Mouse (Mus musculus) kidney, postnatal 25 days (tissue): ENCODE measurements at regions not wholly inside any gene's neighbourhood (a gene's known extent, or its start where the extent isn't known, plus 50 kb on each side); places are given as distances from the start of the nearest gene placed in this dataset.
A peak's percentile ranks its signal among the peaks of the same experiment; 100 is the strongest.

ENCODE experiments used
- DNase-seq, 2 experiments: peaks; one replicate each; pipeline ENCODE4 v3.0.0; 2021; ENCODE audit warnings: mixed read lengths in 2 of 2

DNA sequence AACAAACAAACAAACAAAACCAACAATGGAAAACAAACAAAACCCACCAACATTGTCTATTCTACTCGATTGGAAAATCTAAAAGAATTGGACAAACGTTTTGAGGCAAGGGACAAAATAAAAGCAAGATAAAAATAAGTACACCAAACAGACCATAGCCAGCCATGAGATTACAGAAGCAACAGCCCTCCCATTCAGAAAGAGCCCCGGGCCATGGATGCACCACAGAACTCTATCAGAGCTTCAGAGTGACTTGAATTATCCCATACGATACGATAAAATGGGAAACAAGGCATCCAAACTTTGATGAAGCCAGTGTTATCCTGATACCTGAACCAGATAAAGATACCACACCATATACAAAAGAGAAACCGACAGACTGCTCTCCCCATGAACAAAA is 68.7 kb downstream of the Npepl1 start:
- no peak for DNase-seq

DNA sequence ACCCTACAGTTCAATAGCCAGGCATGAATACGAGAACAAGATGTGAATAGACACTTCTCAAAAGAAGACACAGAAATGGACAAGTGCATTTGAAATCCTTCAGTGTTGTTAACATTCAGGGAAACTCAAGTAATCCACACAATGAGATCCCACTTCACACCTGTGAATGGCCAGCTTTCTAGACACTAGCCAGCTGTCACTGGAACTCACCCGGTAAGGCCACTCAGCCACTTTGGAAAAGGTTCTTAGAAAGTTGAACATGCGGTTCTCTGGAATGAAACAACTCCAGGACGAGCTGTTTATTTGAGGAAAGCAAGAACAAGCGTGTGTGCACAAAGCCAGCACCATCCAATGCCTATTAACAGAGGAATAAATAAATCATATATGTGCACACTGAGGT is 74.6 kb downstream of the Npepl1 start:
- DNase-seq = no peak

DNA sequence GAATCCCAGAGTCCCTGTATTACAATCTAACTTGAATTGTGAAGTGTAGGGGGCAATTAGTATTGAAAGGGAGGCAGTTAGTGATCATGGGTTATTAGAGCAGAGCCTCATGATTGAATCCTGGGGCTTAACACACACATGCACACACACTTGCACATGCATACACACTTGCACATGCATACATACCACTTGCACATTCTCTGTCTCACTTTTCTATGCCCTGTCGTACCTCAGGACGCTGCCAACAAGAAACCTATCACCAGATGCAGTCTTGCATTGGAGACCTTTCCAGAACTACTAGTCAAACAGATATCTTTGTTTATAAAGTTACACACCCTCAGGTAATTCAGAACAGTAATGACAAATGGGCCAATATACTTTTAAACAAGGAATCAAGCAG is 80.9 kb downstream of the Npepl1 start:
- no peak for DNase-seq

DNA sequence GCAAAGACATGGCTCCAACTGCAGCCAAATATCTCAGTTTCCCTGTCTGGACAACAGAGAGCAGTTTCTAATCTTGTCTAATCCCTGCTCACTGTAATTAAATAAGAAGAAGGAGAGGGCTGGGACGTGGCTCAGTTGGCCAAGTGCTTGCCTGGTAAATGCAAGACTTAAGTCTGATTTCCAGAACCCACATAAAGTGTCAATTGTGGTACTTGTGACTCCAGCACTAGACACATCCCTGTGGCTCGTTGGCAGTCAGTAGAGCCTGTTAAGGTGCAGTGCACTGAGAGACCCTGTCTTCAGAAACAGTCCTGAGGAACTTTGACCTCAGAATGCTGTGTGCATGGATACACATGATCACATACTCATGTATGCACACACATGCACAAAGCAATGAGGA is 81.4 kb downstream of the Npepl1 start:
- no peak for DNase-seq

DNA sequence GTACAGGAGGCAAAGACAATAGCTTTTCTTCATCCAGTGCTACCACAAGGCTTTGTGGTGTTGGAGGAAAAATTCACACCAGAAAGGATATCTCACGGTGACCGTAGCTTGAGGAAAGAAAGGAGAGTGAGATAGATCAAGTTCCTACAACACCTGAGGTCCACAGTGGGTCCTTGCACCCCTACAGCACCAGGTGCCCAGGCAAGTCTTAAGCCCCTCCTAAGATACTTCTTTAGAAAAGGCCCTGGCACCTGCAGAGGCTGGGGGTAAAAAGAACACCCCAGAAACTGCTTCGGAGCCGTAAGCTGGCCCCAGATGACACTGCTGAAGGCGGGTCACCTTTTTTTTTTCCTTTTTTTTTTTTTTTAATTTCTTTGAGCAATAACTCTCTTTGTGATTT is 81.9 kb downstream of the Npepl1 start:
- DNase-seq = no peak

DNA sequence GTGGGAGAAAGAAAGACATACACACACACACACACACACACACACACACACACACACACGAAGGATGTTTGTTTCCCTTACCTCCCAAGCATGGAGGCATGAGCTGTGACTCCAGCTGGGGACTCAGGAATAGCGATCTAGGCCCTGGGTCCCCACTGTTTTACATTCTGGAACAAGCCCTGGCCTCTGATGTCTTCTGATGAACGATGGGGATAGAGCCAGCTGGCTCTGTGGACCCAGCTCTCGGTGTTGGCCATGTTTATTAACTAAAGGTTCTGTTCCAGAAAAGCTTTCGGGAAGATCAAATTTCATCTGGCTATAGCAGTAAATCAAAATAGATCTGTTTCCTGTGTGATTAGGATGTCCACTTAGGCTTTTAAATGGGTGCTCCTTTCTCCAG is 83.4 kb downstream of the Npepl1 start:
- no peak for DNase-seq

DNA sequence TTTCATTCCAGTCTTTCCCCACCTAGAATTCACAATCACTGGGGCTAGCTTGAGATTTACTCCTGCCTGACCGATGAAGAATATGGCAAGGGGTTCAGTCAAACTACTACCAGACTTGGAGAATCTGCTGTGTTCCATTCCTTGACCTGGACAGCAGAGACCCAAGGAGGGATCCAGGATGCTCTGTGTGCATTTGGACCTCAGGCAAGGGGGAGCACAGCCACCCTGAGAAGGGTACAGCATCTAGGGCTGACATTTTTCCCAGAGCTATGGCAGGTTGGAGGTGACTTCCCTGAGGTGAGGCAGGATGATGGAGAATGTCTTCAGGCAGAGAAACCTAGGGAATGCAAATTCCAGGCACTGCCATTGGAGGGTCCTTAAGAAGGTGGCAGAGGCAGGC is 85.5 kb downstream of the Npepl1 start:
- DNase-seq = no peak

DNA sequence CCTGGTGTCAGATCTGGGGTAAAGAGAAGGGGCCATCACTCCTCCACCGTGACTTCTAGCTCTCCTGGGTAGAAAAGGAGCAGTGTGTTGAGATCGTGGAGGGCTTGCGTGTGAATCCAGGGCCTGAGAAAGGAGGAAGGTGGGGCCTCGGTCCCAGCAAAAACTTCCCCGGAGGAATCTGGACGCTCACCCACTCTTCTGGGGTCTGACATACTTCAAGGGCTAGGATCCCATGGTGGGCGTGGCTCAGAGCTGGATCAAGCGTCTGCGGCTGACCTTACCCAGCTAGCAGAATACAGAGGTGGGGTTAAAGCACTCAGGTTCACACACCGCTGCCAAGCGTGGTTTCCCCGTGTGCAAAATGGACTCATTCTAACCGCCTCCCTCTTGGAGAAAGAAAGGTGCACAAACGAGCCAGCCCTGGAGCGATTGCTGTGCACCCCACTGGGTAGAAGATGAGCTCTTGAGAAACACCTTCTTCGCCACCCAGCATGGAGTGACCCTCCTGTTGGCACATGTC is 86.6 kb downstream of the Npepl1 start:
- no peak for DNase-seq

DNA sequence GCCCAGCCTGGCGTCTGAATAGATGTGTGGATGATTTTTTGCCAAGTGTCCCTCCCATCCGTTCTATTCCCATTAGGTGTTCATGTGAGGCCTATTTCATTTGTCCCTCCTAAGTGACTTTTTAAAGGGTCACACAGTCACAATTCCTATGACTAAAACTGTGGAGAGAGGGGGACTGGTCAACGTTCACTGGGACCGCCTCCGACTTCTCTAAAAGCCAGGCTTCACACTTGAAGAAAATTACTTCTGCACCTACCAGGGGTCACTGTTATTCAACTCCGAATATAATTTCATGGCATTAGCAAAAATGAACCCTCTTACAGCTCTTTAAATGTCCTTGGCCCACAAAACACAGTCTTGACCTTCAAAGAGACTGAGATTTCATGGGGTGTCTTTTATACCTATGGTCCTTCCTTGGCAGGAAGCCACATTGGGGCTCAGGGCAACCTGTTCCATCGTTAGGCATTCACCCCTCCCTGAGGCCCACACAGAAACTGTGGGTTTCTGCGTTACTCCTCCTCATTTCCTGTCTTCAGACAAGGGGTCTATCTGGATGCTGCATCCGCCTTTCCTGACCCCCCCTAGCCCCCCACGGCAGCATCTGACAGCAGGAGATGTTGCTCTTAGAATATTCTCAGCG is 86.7 kb upstream of the Gnas start:
- DNase-seq = no peak

DNA sequence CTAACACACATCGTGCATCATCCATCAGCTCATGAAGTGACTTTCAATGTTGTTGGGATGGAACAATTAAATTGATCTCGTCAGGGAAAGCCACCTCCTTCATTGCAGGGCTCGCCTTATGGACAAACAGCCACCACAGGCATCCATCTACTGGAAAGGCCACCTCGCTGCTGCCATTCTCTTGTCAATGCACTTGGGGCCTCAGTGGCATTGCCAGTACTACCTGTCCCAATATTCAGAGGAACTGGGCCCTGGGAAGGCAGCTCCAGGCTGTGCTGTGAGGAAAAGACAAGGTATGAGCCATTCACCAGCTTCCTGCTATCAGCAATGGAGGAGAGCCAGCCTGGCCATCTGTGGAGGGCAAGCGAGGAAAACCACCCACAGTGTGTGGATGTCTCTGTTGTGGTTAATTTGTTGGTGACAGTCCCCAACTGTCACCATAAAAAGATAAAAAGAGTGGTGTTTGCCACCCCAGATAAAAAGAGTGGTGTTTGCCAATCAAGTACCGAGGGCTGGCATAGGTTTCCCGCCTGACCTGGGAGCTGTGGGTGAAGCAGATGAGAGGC is 85.6 kb upstream of the Gnas start:
- no peak for DNase-seq

DNA sequence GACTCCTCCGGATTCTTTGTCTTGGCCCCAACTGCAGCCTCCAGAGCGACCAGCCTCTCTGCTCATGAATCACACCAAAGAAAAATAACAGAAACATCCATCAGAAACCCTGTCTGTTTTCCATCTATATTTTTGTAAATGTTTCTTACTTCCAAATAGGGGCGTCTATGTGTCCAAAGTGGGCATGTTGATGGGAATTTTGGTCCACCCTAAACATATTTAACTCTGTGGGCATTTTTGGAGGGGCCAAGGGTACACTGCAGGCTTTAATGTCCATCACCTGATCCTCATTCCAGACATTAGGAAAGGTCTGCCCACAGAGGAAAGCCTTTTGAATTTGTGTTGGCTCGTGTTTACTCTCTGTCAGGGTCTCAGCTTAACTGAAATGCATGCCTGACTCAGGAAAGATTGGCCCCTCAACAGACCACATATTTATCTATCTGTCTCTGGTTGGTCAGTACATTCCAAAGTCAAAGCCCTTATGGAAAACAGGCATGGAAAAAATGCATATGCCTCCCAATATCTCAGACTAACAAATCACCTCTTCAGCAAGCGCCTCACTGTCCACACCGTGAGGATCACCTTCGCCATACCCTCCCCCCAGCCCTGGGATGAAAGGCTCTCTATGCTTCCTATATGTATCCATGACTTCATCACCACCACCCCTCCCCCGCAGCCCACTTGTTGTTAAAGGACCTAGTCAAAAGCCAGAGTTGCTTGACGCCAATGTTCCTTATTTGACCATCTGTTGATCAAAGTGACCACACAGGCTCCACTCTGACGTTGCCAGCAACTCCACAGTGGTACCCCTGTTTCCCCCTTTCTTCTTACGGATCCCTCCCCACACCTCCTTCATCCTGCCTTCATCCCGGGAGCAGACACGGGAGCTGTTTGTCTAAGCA is 83.9 kb upstream of the Gnas start:
- DNase-seq = no peak

DNA sequence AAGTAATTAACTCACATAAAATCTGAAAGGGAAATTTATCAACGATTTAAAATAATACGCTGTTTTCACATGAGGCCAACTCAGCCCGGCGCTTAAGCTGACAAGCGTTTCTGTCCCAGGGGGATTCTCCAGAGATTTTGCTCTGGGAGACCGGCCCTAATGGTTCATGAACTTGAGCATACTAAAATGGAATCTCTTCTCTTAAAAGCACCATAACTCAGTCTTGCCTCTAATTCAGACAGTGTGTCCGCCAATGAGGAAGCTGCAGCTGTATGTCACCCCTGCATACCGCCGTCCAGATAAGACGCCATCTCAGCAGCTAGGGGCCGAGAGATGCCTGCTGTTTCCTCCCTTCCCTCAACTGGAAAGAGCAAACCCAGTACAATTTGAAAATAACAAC is 80.7 kb upstream of the Gnas start:
- peak in 1 of 2 experiments; percentile 6 for DNase-seq

DNA sequence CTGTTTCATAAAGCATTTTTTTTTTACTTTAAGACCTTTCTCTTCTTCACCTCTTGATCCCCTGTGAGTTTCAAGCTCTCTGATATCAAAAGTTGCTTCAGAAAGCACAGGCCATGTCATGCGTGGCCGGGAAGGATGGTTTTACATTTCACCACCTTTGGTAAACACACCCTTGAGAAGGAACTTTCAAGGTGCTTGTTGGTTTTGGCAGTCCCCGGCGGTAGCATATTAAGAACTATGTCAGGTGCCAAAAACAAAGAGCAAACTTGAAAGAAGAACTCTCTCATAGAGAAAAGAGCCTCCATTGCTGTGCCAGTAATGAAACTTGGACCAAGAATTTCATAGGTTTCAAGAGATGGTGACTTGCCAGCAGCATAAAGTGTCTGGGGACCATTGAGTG is 72.4 kb upstream of the Gnas start:
- no peak for DNase-seq

DNA sequence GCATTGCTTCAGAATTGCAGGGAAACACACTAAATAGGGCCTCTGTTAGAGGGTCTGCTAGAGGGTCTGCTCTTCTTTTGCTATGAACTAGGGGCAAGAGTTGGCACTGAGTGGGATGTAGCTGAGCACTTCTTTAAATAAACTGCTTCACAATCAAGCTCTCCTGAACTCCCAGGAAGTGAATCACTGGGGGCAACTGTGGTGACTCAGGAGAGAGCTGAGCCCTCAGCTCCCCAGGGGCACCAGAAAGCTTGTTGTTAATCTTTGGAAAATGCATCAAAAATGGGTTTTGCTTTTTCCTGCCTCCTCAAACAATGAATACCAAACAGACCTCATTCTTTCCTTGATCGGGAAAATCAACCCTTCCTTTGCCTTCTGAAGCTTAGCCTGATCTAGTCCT is 57.5 kb upstream of the Gnas start:
- no peak for DNase-seq
